Mouse (Mus musculus) C2C12 (cell line): ENCODE results near the gene Bmp6. TPM values are rescaled to one million over a fixed set of nuclear protein-coding genes. Genes with fewer than 3 reads are reported as not detected.

ENCODE experiments used
- H3K27me3 ChIP-seq: one replicate; pipeline ENCODE4 v1.6.1; 2011; ENCODE audit not compliant: control insufficient read depth, insufficient read depth, insufficient read length
- H3K36me3 ChIP-seq: one replicate; pipeline ENCODE4 v1.6.1; 2011; ENCODE audit not compliant: control insufficient read depth, insufficient read depth
- H3K4me3 ChIP-seq: one replicate; pipeline ENCODE4 v1.5.1; 2011; ENCODE audit warnings: mild to moderate bottlenecking, control low read depth; ENCODE audit not compliant: poor library complexity, insufficient read depth, severe bottlenecking
- H3K79me2 ChIP-seq: one replicate; pipeline ENCODE4 v1.6.1; 2011; ENCODE audit not compliant: control insufficient read depth, insufficient read depth
- H3K79me3 ChIP-seq: one replicate; pipeline ENCODE4 v1.6.1; 2011; ENCODE audit warnings: low read depth, control low read depth
- H3ac ChIP-seq: one replicate; pipeline ENCODE3; 2011; ENCODE audit warnings: low read depth; ENCODE audit not compliant: control insufficient read depth, insufficient read length
- CEBPB ChIP-seq: IDR thresholded peaks from one replicate; pipeline ENCODE4 v1.6.1; 2011; ENCODE audit warnings: low read depth, mild to moderate bottlenecking, control low read depth, moderate library complexity
- CTCF ChIP-seq: IDR thresholded peaks from one replicate; pipeline ENCODE4 v1.5.1; 2011; ENCODE audit not compliant: control insufficient read depth, insufficient read depth, insufficient read length
- FOSL1 ChIP-seq: IDR thresholded peaks from one replicate; pipeline ENCODE4 v1.8.0; 2011; ENCODE audit warnings: mild to moderate bottlenecking, low read length; ENCODE audit not compliant: poor library complexity, insufficient read depth, severe bottlenecking
- MAX ChIP-seq: IDR thresholded peaks from one replicate; pipeline ENCODE4 v1.6.1; 2011; ENCODE audit warnings: mild to moderate bottlenecking, control low read depth
- MYOD1 ChIP-seq: IDR thresholded peaks from one replicate; pipeline ENCODE4 v1.6.1; 2011; ENCODE audit warnings: low read depth; ENCODE audit not compliant: control insufficient read depth, insufficient read length
- MYOG ChIP-seq: IDR thresholded peaks from one replicate; pipeline ENCODE4 v1.6.1; 2011; ENCODE audit not compliant: control insufficient read depth, insufficient read length; ENCODE audit errors: extremely low read depth
- USF1 ChIP-seq: IDR thresholded peaks from one replicate; pipeline ENCODE4 v1.6.1; 2011; ENCODE audit warnings: low read depth, mild to moderate bottlenecking, control low read depth, moderate library complexity
- polyA plus RNA-seq: library from polyadenylated mRNA; unstranded; fragments of >200 nt; fragmentation: generic; extraction: Trizol; gene quantifications from one replicate; pipeline ENCODE4 v1.2.1, GENCODE M21; 2012; ENCODE audit warnings: missing spikeins

Gene Bmp6
- polyA plus RNA-seq, 1 experiment: not detected

GRCm38 (mm10) chr13:38318418-38318817 lies 26.5 kb upstream of the Bmp6 start:
- H3K79me2 ChIP-seq: no peaks in the 10 kb centered on the region
- H3K27me3 ChIP-seq: no peaks in the 10 kb centered on the region
- no peaks in the 10 kb centered on the region for H3K36me3 ChIP-seq
- no peak overlapping the region for H3ac ChIP-seq
- no peaks in the 10 kb centered on the region for H3K79me3 ChIP-seq
- no peak for TF ChIP-seq CTCF
- TF ChIP-seq USF1: no peak
- TF ChIP-seq MYOD1: no peak
- no peak for TF ChIP-seq MAX
- no peak for TF ChIP-seq MYOG
- TF ChIP-seq FOSL1: no peak
- no peak for TF ChIP-seq CEBPB
- no peak overlapping the region for H3K4me3 ChIP-seq

GRCm38 (mm10) chr13:38320354-38320753 lies 24.6 kb upstream of the Bmp6 start:
- Histone ChIP-seq H3ac (no peak overlapping the region), H3K79me3 (no peaks in the 10 kb centered on the region), H3K36me3 (no peaks in the 10 kb centered on the region), H3K79me2 (no peaks in the 10 kb centered on the region), H3K4me3 (no peak overlapping the region), H3K27me3 (no peaks in the 10 kb centered on the region)
- TF ChIP-seq CEBPB (peak; percentile 67), CTCF (no peak), MYOD1 (no peak), FOSL1 (no peak)

- Histone ChIP-seq H3K79me2 (no peaks in the 10 kb centered on the region), H3K36me3 (no peaks in the 10 kb centered on the region), H3K4me3 (no peak overlapping the region), H3K79me3 (no peaks in the 10 kb centered on the region), H3ac (no peak overlapping the region), H3K27me3 (no peaks in the 10 kb centered on the region)
- TF ChIP-seq MAX (no peak), CEBPB (no peak), MYOG (no peak), USF1 (no peak), MYOD1 (no peak), FOSL1 (no peak), CTCF (no peak)
Observed at GRCm38 (mm10) chr13:38324452-38324851, 20.5 kb upstream of the Bmp6 start.

GRCm38 (mm10) chr13:38327377-38327776 lies 17.5 kb upstream of the Bmp6 start:
- Histone ChIP-seq H3K27me3 (peaks cover 3% of the 10 kb centered on the region), H3K36me3 (no peaks in the 10 kb centered on the region), H3K4me3 (no peak overlapping the region), H3K79me2 (no peaks in the 10 kb centered on the region), H3K79me3 (no peaks in the 10 kb centered on the region), H3ac (no peak overlapping the region)
- TF ChIP-seq USF1 (no peak), FOSL1 (no peak), CEBPB (no peak), MYOG (no peak), MAX (no peak), MYOD1 (no peak), CTCF (no peak)

GRCm38 (mm10) chr13:38333496-38333895 lies 11.4 kb upstream of the Bmp6 start:
- no peak for TF ChIP-seq MAX
- H3K79me2 ChIP-seq: no peaks in the 10 kb centered on the region
- no peaks in the 10 kb centered on the region for H3K79me3 ChIP-seq
- H3K27me3 ChIP-seq: peaks cover 7% of the 10 kb centered on the region
- no peak overlapping the region for H3K4me3 ChIP-seq
- no peaks in the 10 kb centered on the region for H3K36me3 ChIP-seq
- no peak overlapping the region for H3ac ChIP-seq

- H3K27me3 ChIP-seq: peaks cover 32% of the 10 kb centered on the region
- TF ChIP-seq FOSL1: no peak
- no peak for TF ChIP-seq USF1
- TF ChIP-seq MYOG: no peak
- TF ChIP-seq CEBPB: no peak
- TF ChIP-seq MAX: no peak
- TF ChIP-seq MYOD1: no peak
- no peak for TF ChIP-seq CTCF
- no peak overlapping the region for H3ac ChIP-seq
- H3K36me3 ChIP-seq: no peaks in the 10 kb centered on the region
- H3K79me2 ChIP-seq: no peaks in the 10 kb centered on the region
- H3K79me3 ChIP-seq: no peaks in the 10 kb centered on the region
- no peak overlapping the region for H3K4me3 ChIP-seq
Observed at GRCm38 (mm10) chr13:38342598-38342997, 2.3 kb upstream of the Bmp6 start.

- Histone ChIP-seq H3K79me3 (no peaks in the 10 kb centered on the region), H3ac (no peak overlapping the region), H3K79me2 (no peaks in the 10 kb centered on the region), H3K27me3 (peaks cover 32% of the 10 kb centered on the region), H3K36me3 (no peaks in the 10 kb centered on the region), H3K4me3 (no peak overlapping the region)
- TF ChIP-seq MYOD1 (no peak), CEBPB (no peak), MYOG (no peak), FOSL1 (no peak), CTCF (no peak), USF1 (no peak), MAX (no peak)
Observed at GRCm38 (mm10) chr13:38343202-38343601, 1.7 kb upstream of the Bmp6 start.
